Mouse (Mus musculus) intestine, postnatal 0 days (tissue): ENCODE measurements at regions not wholly inside any gene's neighbourhood (a gene's known extent, or its start where the extent isn't known, plus 50 kb on each side); places are given as distances from the start of the nearest gene placed in this dataset.

ENCODE experiments used
- ATAC-seq: fragments of 200-750 bp; cut with Nextera tagmentation; 2 replicates; pipeline ENCODE4 v1.8.0; 2017; ENCODE audit warnings: mild to moderate bottlenecking, moderate TSS enrichment, moderate library complexity
- H3K27ac ChIP-seq: fragments of 300-500 bp; sonication (generic); 2 replicates; pipeline ENCODE4 v1.5.1; 2014; ENCODE audit warnings: mild to moderate bottlenecking, low read depth, low read length, moderate library complexity
- H3K27me3 ChIP-seq: fragments of 300-500 bp; sonication (generic); replicated peaks from 2 replicates; pipeline ENCODE4 v1.6.1; 2014; ENCODE audit warnings: low read length, mixed read lengths; ENCODE audit not compliant: control insufficient read depth, insufficient read depth
- H3K36me3 ChIP-seq: fragments of 300-500 bp; sonication (generic); 2 replicates; pipeline ENCODE4 v1.6.1; 2014; ENCODE audit warnings: mild to moderate bottlenecking, moderate library complexity; ENCODE audit not compliant: control insufficient read depth, insufficient read depth
- H3K4me1 ChIP-seq: fragments of 300-500 bp; sonication (generic); replicated peaks from 2 replicates; pipeline ENCODE4 v1.6.1; 2014; ENCODE audit warnings: antibody characterized with exemption, low read length, mixed read lengths; ENCODE audit not compliant: control insufficient read depth, insufficient read depth
- H3K4me2 ChIP-seq: fragments of 300-500 bp; sonication (generic); replicated peaks from 2 replicates; pipeline ENCODE4 v1.6.1; 2014; ENCODE audit warnings: low read depth, mild to moderate bottlenecking, moderate library complexity
- H3K4me3 ChIP-seq: fragments of 300-500 bp; sonication (generic); 2 replicates; pipeline ENCODE4 v1.5.1; 2014; ENCODE audit warnings: low read depth, low read length
- H3K9ac ChIP-seq: fragments of 300-500 bp; sonication (generic); 2 replicates; pipeline ENCODE4 v1.6.1; 2014; ENCODE audit warnings: mild to moderate bottlenecking, low read depth, low read length
- H3K9me3 ChIP-seq: fragments of 300-500 bp; sonication (generic); 2 replicates; pipeline ENCODE4 v1.6.1; 2016; ENCODE audit warnings: mixed run types; ENCODE audit not compliant: control insufficient read depth
- CTCF ChIP-seq: sonication (generic); IDR thresholded peaks from 2 replicates; pipeline ENCODE4 v1.5.1; 2016; ENCODE audit warnings: low read depth, mild to moderate bottlenecking, control low read depth, antibody characterized with exemption, moderate library complexity
- WGBS: fragments of 180-500 bp; shearing (Covaris S2); extraction: QIAGEN DNeasy Blood & Tissue Kit; methylation state at CpG from one replicate; pipeline ENCODE4 v1.1.7; 2014; 5-methylcytosine and 5-hydroxymethylcytosine counted together

GRCm38 (mm10) chr7:121239731-121240130 is 151.9 kb upstream of the Hs3st2 start:
- Histone ChIP-seq H3K27ac (no peak overlapping the region), H3K4me2 (no peak overlapping the region), H3K9me3 (no peaks in the 10 kb centered on the region), H3K4me3 (no peak overlapping the region), H3K36me3 (no peaks in the 10 kb centered on the region), H3K4me1 (no peaks in the 10 kb centered on the region), H3K27me3 (no peaks in the 10 kb centered on the region), H3K9ac (no peak overlapping the region)
- TF ChIP-seq CTCF, result no peak
- ATAC-seq, result no peak
- 77% methylated on average over 6 of the region's 6 CpGs for WGBS

- no peak for TF ChIP-seq CTCF
- Histone ChIP-seq H3K9ac (no peak overlapping the region), H3K4me2 (no peak overlapping the region), H3K27ac (no peak overlapping the region), H3K27me3 (no peaks in the 10 kb centered on the region), H3K4me3 (no peak overlapping the region), H3K9me3 (no peaks in the 10 kb centered on the region), H3K4me1 (no peaks in the 10 kb centered on the region), H3K36me3 (no peaks in the 10 kb centered on the region)
- ATAC-seq, result no peak
- WGBS, result 53% methylated on average over 6 of the region's 6 CpGs
These were observed 143.8 kb upstream of the Hs3st2 start for GRCm38 (mm10) chr7:121247845-121248244.

DNA sequence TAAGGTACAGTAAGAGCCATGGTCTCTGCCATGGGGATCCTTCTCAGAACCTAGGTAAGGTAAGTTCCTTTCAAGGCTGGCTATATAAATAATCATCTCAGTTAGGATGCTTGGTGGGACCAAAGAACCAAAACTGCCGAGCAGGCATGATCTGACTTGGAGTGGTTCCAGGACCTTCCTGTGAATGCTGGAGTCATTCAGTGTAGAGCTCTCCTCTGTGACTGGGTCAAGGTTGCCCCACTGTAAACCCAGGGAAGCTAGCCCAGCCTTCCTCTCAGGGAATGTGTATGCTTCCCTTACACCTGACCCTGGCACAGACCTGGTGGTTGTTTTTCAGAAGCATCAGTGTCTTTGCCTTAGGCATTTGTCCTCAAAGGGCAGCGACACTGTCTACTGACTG is 134.2 kb upstream of the Hs3st2 start:
- Histone ChIP-seq H3K9me3 (no peaks in the 10 kb centered on the region), H3K27ac (no peak overlapping the region), H3K4me2 (no peak overlapping the region), H3K4me3 (no peak overlapping the region), H3K4me1 (no peaks in the 10 kb centered on the region), H3K36me3 (no peaks in the 10 kb centered on the region), H3K9ac (no peak overlapping the region), H3K27me3 (no peaks in the 10 kb centered on the region)
- ATAC-seq, result no peak
- no peak for TF ChIP-seq CTCF
- 65% methylated on average over 2 of the region's 2 CpGs for WGBS

- ATAC-seq, result 0 out of 2 replicates have a peak, but pooled peaks have one; percentile 28
- H3K27ac ChIP-seq, result no peak overlapping the region
- 50% methylated on average over 12 of the region's 12 CpGs for WGBS
- no peaks in the 10 kb centered on the region for H3K27me3 ChIP-seq
- peak; percentile 93 for TF ChIP-seq CTCF
- H3K4me2 ChIP-seq, result no peak overlapping the region
- no peaks in the 10 kb centered on the region for H3K4me1 ChIP-seq
- no peak overlapping the region for H3K4me3 ChIP-seq
- no peak overlapping the region for H3K9ac ChIP-seq
- no peaks in the 10 kb centered on the region for H3K9me3 ChIP-seq
- H3K36me3 ChIP-seq, result no peaks in the 10 kb centered on the region
These were observed 132.7 kb upstream of the Hs3st2 start for GRCm38 (mm10) chr7:121258826-121259496.

- Histone ChIP-seq H3K4me3 (no peak overlapping the region), H3K36me3 (no peaks in the 10 kb centered on the region), H3K4me1 (no peaks in the 10 kb centered on the region), H3K9me3 (no peaks in the 10 kb centered on the region), H3K27me3 (no peaks in the 10 kb centered on the region), H3K27ac (no peak overlapping the region), H3K9ac (no peak overlapping the region), H3K4me2 (no peak overlapping the region)
- no peak for ATAC-seq
- WGBS, result 89% methylated on average over 21 of the region's 21 CpGs
- no peak for TF ChIP-seq CTCF
These were observed 132.1 kb upstream of the Hs3st2 start for GRCm38 (mm10) chr7:121259497-121260009.

DNA sequence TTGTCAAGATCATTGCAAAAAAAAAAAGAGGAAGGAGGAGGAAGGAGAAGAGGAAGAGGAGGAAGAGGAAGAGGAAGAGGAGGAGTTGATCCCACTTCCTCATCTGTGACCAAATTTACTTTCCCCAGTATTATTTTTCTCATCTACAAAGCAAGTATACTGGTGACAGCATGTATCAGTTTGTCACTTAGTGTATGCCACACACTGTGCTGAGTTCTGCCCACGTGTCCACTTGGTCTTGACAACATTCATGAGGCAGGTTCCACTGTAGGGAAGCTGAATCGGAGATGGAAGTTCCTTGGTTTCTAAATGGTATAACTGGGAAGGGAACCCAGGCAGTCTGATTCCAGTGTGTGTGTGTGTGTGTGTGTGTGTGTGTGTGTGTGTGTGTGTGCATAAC is 122.3 kb upstream of the Hs3st2 start:
- no peaks in the 10 kb centered on the region for H3K27me3 ChIP-seq
- no peaks in the 10 kb centered on the region for H3K9me3 ChIP-seq
- no peak for TF ChIP-seq CTCF
- H3K4me3 ChIP-seq, result no peak overlapping the region
- H3K4me1 ChIP-seq, result no peaks in the 10 kb centered on the region
- no peak overlapping the region for H3K4me2 ChIP-seq
- H3K36me3 ChIP-seq, result no peaks in the 10 kb centered on the region
- no peak for ATAC-seq
- WGBS, result 73% methylated on average over 2 of the region's 2 CpGs
- no peak overlapping the region for H3K27ac ChIP-seq
- H3K9ac ChIP-seq, result no peak overlapping the region
